Mouse (Mus musculus): ENCODE results near the gene Nfix. TPM values are rescaled to one million over a fixed set of nuclear protein-coding genes. Genes with fewer than 3 reads are reported as not detected.
A peak's percentile ranks its signal among the peaks of the same experiment; 100 is the strongest.

Gene Nfix
- polyA plus RNA-seq, 1 experiment from 2014 or later = 48.0 TPM

- Histone ChIP-seq H3K4me1 (peaks cover 92% of the 10 kb centered on the region), H3K27me3 (peaks cover 11% of the 10 kb centered on the region), H3K9ac (peak overlapping the region; percentile 45; the same call in 1 of the 2 replicates), H3K27ac (peak overlapping the region; percentile 97), H3K36me3 (peaks cover 52% of the 10 kb centered on the region), H3K9me3 (no peaks in the 10 kb centered on the region), H3K4me2 (replicated peaks) (peak overlapping the region; percentile 15; the same call in 1 of the 2 replicates), H3K4me3 (no peak overlapping the region)
- WGBS = 20% methylated on average over 3 of the region's 3 CpGs
- ATAC-seq (ENCODE audit: low FRiP score, low read depth) = peak; percentile 58
Measured at GRCm38 (mm10) chr8:84712759-84713120, 87.4 kb downstream of the Nfix start.

- peak overlapping the region; percentile 46; the same call in 1 of the 2 replicates for H3K9ac ChIP-seq
- H3K36me3 ChIP-seq = peaks cover 52% of the 10 kb centered on the region
Measured at GRCm38 (mm10) chr8:84711933-84712758, 88.0 kb downstream of the Nfix start.

GRCm38 (mm10) chr8:84711312-84711711, 88.8 kb downstream of the Nfix start:
- H3K36me3 ChIP-seq = peaks cover 48% of the 10 kb centered on the region
- ATAC-seq (ENCODE audit: low FRiP score, low read depth) = no peak
- peak overlapping the region; percentile 46 for H3K9ac ChIP-seq
- 42% methylated on average over 3 of the region's 3 CpGs for WGBS
- peaks cover 25% of the 10 kb centered on the region for H3K27me3 ChIP-seq
- H3K4me3 ChIP-seq = 0 out of 2 replicates have a peak overlapping the region, but pooled peaks have one; percentile 1
- peak overlapping the region; percentile 49 for H3K4me2 ChIP-seq (replicated peaks)
- H3K9me3 ChIP-seq = no peaks in the 10 kb centered on the region
- H3K4me1 ChIP-seq = peaks cover 92% of the 10 kb centered on the region
- peak overlapping the region; percentile 97 for H3K27ac ChIP-seq

More at GRCm38 (mm10) chr8:84711933-84712758, 88.0 kb downstream of the Nfix start:
- H3K9me3 ChIP-seq = no peaks in the 10 kb centered on the region
- 6% methylated on average over 11 of the region's 11 CpGs for WGBS
- H3K4me3 ChIP-seq = peak overlapping the region; percentile 12; the same call in 1 of the 2 replicates
- H3K27me3 ChIP-seq = peaks cover 17% of the 10 kb centered on the region
- peaks cover 92% of the 10 kb centered on the region for H3K4me1 ChIP-seq
- peak overlapping the region; percentile 97 for H3K27ac ChIP-seq
- peak; percentile 90 for ATAC-seq (ENCODE audit: low FRiP score, low read depth)
- H3K4me2 ChIP-seq (replicated peaks) = peak overlapping the region; percentile 49

- Histone ChIP-seq H3K9ac (no peak overlapping the region), H3K4me1 (peaks cover 92% of the 10 kb centered on the region), H3K4me2 (replicated peaks) (no peak overlapping the region), H3K27me3 (peaks cover 35% of the 10 kb centered on the region), H3K27ac (peak overlapping the region; percentile 49; the same call in 1 of the 2 replicates), H3K4me3 (no peak overlapping the region), H3K9me3 (no peaks in the 10 kb centered on the region), H3K36me3 (peaks cover 40% of the 10 kb centered on the region)
- no peak for ATAC-seq (ENCODE audit: low FRiP score, low read depth)
- WGBS = 86% methylated on average over 1 of the region's 1 CpGs
Measured at GRCm38 (mm10) chr8:84709931-84710330, 90.2 kb downstream of the Nfix start.

GRCm38 (mm10) chr8:84708774-84709475, 91.2 kb downstream of the Nfix start:
- H3K9ac ChIP-seq = peak overlapping the region; percentile 35
- H3K27me3 ChIP-seq = peaks cover 45% of the 10 kb centered on the region
- H3K4me2 ChIP-seq (replicated peaks) = no peak overlapping the region; the same call in 1 of the 2 replicates
- WGBS = 16% methylated on average over 12 of the region's 12 CpGs
- H3K36me3 ChIP-seq = peaks cover 36% of the 10 kb centered on the region
- peak overlapping the region; percentile 49; the same call in 1 of the 2 replicates for H3K27ac ChIP-seq
- ATAC-seq (ENCODE audit: low FRiP score, low read depth) = peak; percentile 13; the same call in 1 of the 2 replicates
- peaks cover 90% of the 10 kb centered on the region for H3K4me1 ChIP-seq
- H3K4me3 ChIP-seq = no peak overlapping the region
- H3K9me3 ChIP-seq = no peaks in the 10 kb centered on the region

- peaks cover 29% of the 10 kb centered on the region for H3K36me3 ChIP-seq
- peak overlapping the region; percentile 18; the same call in 1 of the 2 replicates for H3K4me3 ChIP-seq
- no peak overlapping the region; the same call in 1 of the 2 replicates for H3K27ac ChIP-seq
- H3K9ac ChIP-seq = peak overlapping the region; percentile 61
- peaks cover 86% of the 10 kb centered on the region for H3K4me1 ChIP-seq
- ATAC-seq (ENCODE audit: low FRiP score, low read depth) = no peak
- H3K27me3 ChIP-seq = peaks cover 53% of the 10 kb centered on the region
- 21% methylated on average over 15 of the region's 15 CpGs for WGBS
- peak overlapping the region; percentile 49 for H3K4me2 ChIP-seq (replicated peaks)
- no peaks in the 10 kb centered on the region for H3K9me3 ChIP-seq
Measured at GRCm38 (mm10) chr8:84708071-84708541, 92.0 kb downstream of the Nfix start.

GRCm38 (mm10) chr8:84707267-84707883, 92.8 kb downstream of the Nfix start:
- no peak for ATAC-seq (ENCODE audit: low FRiP score, low read depth)
- Histone ChIP-seq H3K36me3 (peaks cover 29% of the 10 kb centered on the region), H3K27me3 (peaks cover 60% of the 10 kb centered on the region), H3K4me3 (peak overlapping the region; percentile 24), H3K9ac (peak overlapping the region; percentile 61), H3K4me2 (replicated peaks) (peak overlapping the region; percentile 49), H3K4me1 (peaks cover 81% of the 10 kb centered on the region), H3K9me3 (no peaks in the 10 kb centered on the region), H3K27ac (peak overlapping the region; percentile 33; the same call in 1 of the 2 replicates)
- WGBS = 16% methylated on average over 22 of the region's 22 CpGs

- H3K27ac ChIP-seq = peak overlapping the region; percentile 33; the same call in 1 of the 2 replicates
- H3K4me3 ChIP-seq = peak overlapping the region; percentile 24
- H3K9me3 ChIP-seq = no peaks in the 10 kb centered on the region
- peak overlapping the region; percentile 49 for H3K4me2 ChIP-seq (replicated peaks)
- peaks cover 81% of the 10 kb centered on the region for H3K4me1 ChIP-seq
- no peak for ATAC-seq (ENCODE audit: low FRiP score, low read depth)
- peak overlapping the region; percentile 61 for H3K9ac ChIP-seq
- WGBS = 7% methylated on average over 41 of the region's 45 CpGs
- H3K36me3 ChIP-seq = peaks cover 29% of the 10 kb centered on the region
- peaks cover 67% of the 10 kb centered on the region for H3K27me3 ChIP-seq
Measured at GRCm38 (mm10) chr8:84706610-84707266, 93.4 kb downstream of the Nfix start.

- Histone ChIP-seq H3K36me3 (peaks cover 25% of the 10 kb centered on the region), H3K9me3 (no peaks in the 10 kb centered on the region), H3K4me3 (peak overlapping the region; percentile 28), H3K27ac (no peak overlapping the region), H3K4me2 (replicated peaks) (peak overlapping the region; percentile 57), H3K4me1 (peaks cover 80% of the 10 kb centered on the region), H3K9ac (no peak overlapping the region; the same call in 1 of the 2 replicates), H3K27me3 (peaks cover 72% of the 10 kb centered on the region)
- ATAC-seq (ENCODE audit: low FRiP score, low read depth) = no peak
- WGBS = 10% methylated on average over 12 of the region's 12 CpGs
Measured at GRCm38 (mm10) chr8:84705960-84706359, 94.2 kb downstream of the Nfix start.

- Histone ChIP-seq H3K4me2 (replicated peaks) (peak overlapping the region; percentile 57), H3K36me3 (peaks cover 21% of the 10 kb centered on the region), H3K9me3 (no peaks in the 10 kb centered on the region), H3K27ac (no peak overlapping the region), H3K4me3 (peak overlapping the region; percentile 28), H3K27me3 (peaks cover 72% of the 10 kb centered on the region), H3K9ac (peak overlapping the region; percentile 53), H3K4me1 (peaks cover 77% of the 10 kb centered on the region)
- WGBS = 5% methylated on average over 61 of the region's 61 CpGs
- ATAC-seq (ENCODE audit: low FRiP score, low read depth) = no peak
Measured at GRCm38 (mm10) chr8:84704867-84705831, 95.0 kb downstream of the Nfix start.
